Mouse (Mus musculus): ENCODE data around the gene Snd1.

DNA sequence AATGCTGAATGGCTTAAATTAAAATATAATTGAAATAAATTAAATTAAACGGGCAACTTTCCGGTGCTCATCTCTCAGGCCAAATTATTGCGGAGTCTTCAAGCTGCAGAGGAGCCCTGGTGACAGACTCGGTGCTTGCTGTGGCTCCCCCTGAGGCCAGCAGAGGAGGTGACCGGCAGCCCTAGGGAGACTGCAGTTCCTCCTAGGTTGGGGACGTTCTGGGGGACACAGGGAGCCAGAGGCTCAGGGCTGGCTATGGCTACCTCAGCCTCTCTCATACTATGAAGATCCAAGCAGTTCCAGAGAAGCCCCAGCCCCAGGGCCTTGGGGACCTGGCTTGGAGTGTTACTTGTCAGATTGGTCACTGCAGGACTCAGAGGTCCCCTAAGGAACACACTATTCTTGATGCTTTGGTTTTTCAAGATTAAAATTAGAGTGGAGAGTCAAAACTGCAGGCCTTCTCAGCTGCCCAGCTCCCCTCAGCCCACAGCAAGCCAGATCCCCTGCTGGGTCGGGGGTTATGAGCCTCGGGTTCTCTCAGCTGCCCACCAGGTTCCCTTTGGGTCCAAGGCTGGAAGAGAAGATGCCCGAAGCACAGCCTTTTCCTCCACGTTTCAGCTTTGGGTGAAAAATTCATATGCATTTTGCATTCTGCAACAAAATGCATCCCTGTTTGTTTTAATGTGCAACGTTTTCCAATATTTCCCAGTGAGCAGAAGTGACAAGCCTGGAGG is 448.3 kb downstream of the Snd1 start:
- TF ChIP-seq POLR2A (IDR thresholded peaks at IDR 0.05; ENCODE audit: borderline replicate concordance, control insufficient read depth, low read depth, low read length) (no peak), CTCF (IDR thresholded peaks at IDR 0.05; ENCODE audit: control insufficient read depth, insufficient read depth, low read length) (no peak)
